Mouse (Mus musculus): Measurements from ENCODE around the gene Ubfd1. TPM values are rescaled to one million over a fixed set of nuclear protein-coding genes. Genes with fewer than 3 reads are reported as not detected.
A peak's percentile ranks its signal among the peaks of the same experiment; 100 is the strongest.

Ubfd1 gene
- polyA plus RNA-seq, 1 experiment from 2014 or later: 94.6 TPM

DNA sequence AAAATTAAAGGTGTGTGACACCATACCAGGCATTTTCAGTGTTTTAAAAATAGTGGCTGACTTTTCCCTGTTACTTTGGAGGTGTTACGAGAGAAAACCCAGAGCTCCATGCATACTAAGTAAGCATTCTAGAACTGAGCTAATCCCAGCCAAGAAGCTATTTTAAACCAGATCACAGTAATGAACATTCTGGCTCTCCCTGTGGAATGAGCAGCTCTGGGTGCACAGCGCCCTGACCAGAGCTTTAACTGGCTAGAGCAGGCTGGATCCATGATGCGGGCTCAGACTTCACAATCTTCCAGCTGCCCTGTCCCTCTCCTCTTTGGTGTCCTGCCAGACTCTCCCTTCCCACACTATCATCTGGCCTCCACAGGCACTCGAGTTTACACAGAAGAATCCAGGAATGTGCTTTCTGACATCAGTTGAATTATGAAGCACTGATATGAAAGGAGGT lies 21.8 kb upstream of the Ubfd1 start:
- Histone ChIP-seq H3K9me3 (ENCODE audit: control insufficient read depth, low read length) (no peaks in the 10 kb centered on the region), H3K4me1 (ENCODE audit: control insufficient read depth, insufficient read depth, low read length) (no peaks in the 10 kb centered on the region), H3K4me2 (no peak overlapping the region), H3K4me3 (ENCODE audit: low read depth, low read length) (no peak overlapping the region), H3K36me3 (ENCODE audit: control insufficient read depth, insufficient read depth, low read length) (0 out of 2 replicates have a peak, but pooled peaks cover 6% of the 10 kb centered on the region), H3K27ac (ENCODE audit: low read depth, low read length) (no peak overlapping the region), H3K9ac (ENCODE audit: low read length) (no peak overlapping the region), H3K27me3 (ENCODE audit: control insufficient read depth, insufficient read depth, low read length) (no peaks in the 10 kb centered on the region)
- WGBS: 89% methylated on average over 4 of the region's 4 CpGs
- no peak for DNase-seq (ENCODE audit: low spot score, missing footprints)
- no peak for ATAC-seq (ENCODE audit: low FRiP score)

DNA sequence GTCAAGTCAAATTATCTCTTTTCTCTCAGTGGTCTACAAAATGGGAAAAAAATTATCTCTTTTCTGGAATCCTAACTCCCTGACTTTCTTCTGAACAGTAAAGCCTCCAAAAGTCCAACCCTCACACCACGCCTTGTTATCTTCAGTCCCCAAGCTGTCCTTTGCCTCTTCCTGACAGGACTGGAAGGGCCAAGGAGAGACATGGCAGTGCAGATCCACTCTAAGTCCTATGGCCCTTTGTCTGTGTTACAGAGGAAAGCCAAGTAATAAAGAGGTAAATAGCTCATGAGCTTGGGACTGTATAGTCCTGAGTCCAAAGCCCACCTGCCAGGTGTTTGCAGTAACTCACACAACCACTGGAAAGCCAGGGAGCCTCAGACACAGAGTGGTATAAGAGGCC lies 21.3 kb upstream of the Ubfd1 start:
- no peaks in the 10 kb centered on the region for H3K9me3 ChIP-seq (ENCODE audit: control insufficient read depth, low read length)
- no peaks in the 10 kb centered on the region for H3K27me3 ChIP-seq (ENCODE audit: control insufficient read depth, insufficient read depth, low read length)
- H3K9ac ChIP-seq (ENCODE audit: low read length): no peak overlapping the region
- DNase-seq (ENCODE audit: low spot score, missing footprints) (no peak), ATAC-seq (ENCODE audit: low FRiP score) (no peak)
- no peak overlapping the region for H3K4me3 ChIP-seq (ENCODE audit: low read depth, low read length)
- H3K4me2 ChIP-seq: no peak overlapping the region
- no peaks in the 10 kb centered on the region for H3K4me1 ChIP-seq (ENCODE audit: control insufficient read depth, insufficient read depth, low read length)
- H3K27ac ChIP-seq (ENCODE audit: low read depth, low read length): no peak overlapping the region
- WGBS: 96% methylated on average over 1 of the region's 1 CpGs
- H3K36me3 ChIP-seq (ENCODE audit: control insufficient read depth, insufficient read depth, low read length): 0 out of 2 replicates have a peak, but pooled peaks cover 6% of the 10 kb centered on the region

DNA sequence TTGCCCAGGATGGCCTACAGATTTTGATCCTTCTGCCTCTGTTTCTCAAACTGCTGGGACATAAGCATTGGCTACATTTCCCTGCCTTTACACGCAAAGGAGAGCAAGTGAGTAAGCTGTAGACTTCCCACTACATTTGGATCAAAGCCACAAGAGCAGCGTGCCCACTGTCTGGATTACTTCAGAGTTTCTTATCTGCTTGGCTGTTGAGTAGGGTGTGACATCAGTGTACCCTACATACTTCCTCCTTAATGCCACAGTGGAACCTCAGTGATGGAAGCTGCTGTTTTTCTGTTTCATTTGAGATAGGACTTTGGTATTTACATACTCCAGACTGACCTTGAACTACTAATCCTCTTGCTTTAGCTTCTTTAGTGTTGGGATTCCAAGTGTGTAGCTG lies 20.2 kb upstream of the Ubfd1 start:
- H3K9ac ChIP-seq (ENCODE audit: low read length): no peak overlapping the region
- WGBS: 89% methylated on average over 2 of the region's 2 CpGs
- no peak overlapping the region for H3K4me2 ChIP-seq
- no peaks in the 10 kb centered on the region for H3K4me1 ChIP-seq (ENCODE audit: control insufficient read depth, insufficient read depth, low read length)
- H3K9me3 ChIP-seq (ENCODE audit: control insufficient read depth, low read length): no peaks in the 10 kb centered on the region
- ATAC-seq (ENCODE audit: low FRiP score) (no peak), DNase-seq (ENCODE audit: low spot score, missing footprints) (no peak)
- no peak overlapping the region for H3K4me3 ChIP-seq (ENCODE audit: low read depth, low read length)
- H3K27me3 ChIP-seq (ENCODE audit: control insufficient read depth, insufficient read depth, low read length): no peaks in the 10 kb centered on the region
- H3K36me3 ChIP-seq (ENCODE audit: control insufficient read depth, insufficient read depth, low read length): 0 out of 2 replicates have a peak, but pooled peaks cover 6% of the 10 kb centered on the region
- no peak overlapping the region for H3K27ac ChIP-seq (ENCODE audit: low read depth, low read length)

DNA sequence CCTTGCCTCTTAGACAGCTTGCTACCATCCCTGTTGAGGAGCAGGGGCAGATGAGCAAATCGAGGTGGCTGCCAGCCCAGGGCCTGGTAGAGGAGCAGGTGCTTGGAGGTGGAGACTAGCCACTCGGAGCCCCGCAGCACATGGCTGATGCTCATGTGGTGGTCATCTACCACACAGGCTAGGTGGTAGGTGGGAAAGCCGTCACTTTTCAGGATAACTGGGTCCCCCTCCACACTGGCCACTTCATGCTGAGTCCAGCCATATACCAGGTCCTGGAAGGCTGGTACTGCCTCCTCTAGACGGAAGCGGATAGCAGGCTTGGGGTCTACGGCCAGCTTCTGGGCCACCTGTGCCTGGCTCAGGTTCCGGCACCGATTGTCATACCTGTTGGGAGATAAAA lies 18.8 kb upstream of the Ubfd1 start:
- DNase-seq (ENCODE audit: low spot score, missing footprints) (no peak), ATAC-seq (ENCODE audit: low FRiP score) (no peak)
- H3K4me2 ChIP-seq: no peak overlapping the region
- H3K9ac ChIP-seq (ENCODE audit: low read length): no peak overlapping the region
- H3K9me3 ChIP-seq (ENCODE audit: control insufficient read depth, low read length): no peaks in the 10 kb centered on the region
- no peaks in the 10 kb centered on the region for H3K27me3 ChIP-seq (ENCODE audit: control insufficient read depth, insufficient read depth, low read length)
- H3K4me1 ChIP-seq (ENCODE audit: control insufficient read depth, insufficient read depth, low read length): no peaks in the 10 kb centered on the region
- WGBS: 96% methylated on average over 9 of the region's 9 CpGs
- no peak overlapping the region for H3K4me3 ChIP-seq (ENCODE audit: low read depth, low read length)
- H3K27ac ChIP-seq (ENCODE audit: low read depth, low read length): no peak overlapping the region
- H3K36me3 ChIP-seq (ENCODE audit: control insufficient read depth, insufficient read depth, low read length): 0 out of 2 replicates have a peak, but pooled peaks cover 6% of the 10 kb centered on the region

DNA sequence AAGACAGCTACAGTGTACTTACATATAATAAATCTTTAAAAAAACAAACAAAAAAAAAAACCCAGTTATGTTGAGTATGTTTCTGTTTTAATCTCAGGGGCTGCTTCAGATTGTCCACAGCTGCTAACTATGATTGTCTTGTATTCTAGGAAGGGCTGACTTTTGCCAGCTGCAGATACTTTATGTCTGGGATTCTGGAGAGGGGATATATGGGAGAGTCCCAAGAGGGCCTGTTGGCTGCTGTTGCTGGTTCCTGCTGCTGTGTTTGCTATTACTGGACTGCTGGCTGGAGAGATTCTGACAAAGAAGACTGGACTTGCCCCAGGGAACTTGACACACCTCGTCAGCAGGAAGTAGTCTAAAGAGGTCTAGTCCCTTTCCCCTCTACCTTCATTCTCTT lies 16.1 kb upstream of the Ubfd1 start:
- no peak for ATAC-seq (ENCODE audit: low FRiP score)
- H3K4me2 ChIP-seq: no peak overlapping the region

DNA sequence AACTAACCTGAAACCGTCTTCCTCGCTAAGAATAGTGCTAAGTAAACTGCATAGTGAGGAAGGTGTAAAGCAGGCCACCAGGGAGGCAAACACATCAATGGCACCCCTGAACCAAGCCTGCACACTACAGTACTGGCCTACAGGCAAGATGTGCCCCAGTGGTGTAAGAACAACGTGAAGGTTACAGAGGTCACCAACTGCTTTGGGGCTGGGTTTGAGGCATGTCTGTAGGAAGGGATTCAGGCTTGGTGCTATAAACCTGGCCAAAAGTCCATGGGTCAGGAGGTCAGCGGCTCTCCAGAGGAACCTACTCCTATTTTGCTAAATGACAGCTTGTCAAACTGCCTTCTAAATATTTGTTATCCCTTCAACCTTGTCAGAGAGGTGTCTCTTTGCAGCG lies 10.3 kb upstream of the Ubfd1 start:
- H3K4me1 ChIP-seq (ENCODE audit: control insufficient read depth, insufficient read depth, low read length): no peaks in the 10 kb centered on the region
- no peak overlapping the region for H3K9ac ChIP-seq (ENCODE audit: low read length)
- peaks cover 12% of the 10 kb centered on the region for H3K36me3 ChIP-seq (ENCODE audit: control insufficient read depth, insufficient read depth, low read length)
- no peaks in the 10 kb centered on the region for H3K9me3 ChIP-seq (ENCODE audit: control insufficient read depth, low read length)
- no peak for DNase-seq (ENCODE audit: low spot score, missing footprints)
- no peak overlapping the region for H3K4me2 ChIP-seq
- no peaks in the 10 kb centered on the region for H3K27me3 ChIP-seq (ENCODE audit: control insufficient read depth, insufficient read depth, low read length)
- no peak overlapping the region for H3K4me3 ChIP-seq (ENCODE audit: low read depth, low read length)
- WGBS: 91% methylated on average over 5 of the region's 5 CpGs
- no peak overlapping the region for H3K27ac ChIP-seq (ENCODE audit: low read depth, low read length)
- ATAC-seq (ENCODE audit: low FRiP score): no peak

More for the DNA sequence above, 16.1 kb upstream of the Ubfd1 start:
- Histone ChIP-seq H3K4me3 (ENCODE audit: low read depth, low read length) (no peak overlapping the region), H3K27me3 (ENCODE audit: control insufficient read depth, insufficient read depth, low read length) (no peaks in the 10 kb centered on the region), H3K4me1 (ENCODE audit: control insufficient read depth, insufficient read depth, low read length) (no peaks in the 10 kb centered on the region), H3K9me3 (ENCODE audit: control insufficient read depth, low read length) (no peaks in the 10 kb centered on the region), H3K36me3 (ENCODE audit: control insufficient read depth, insufficient read depth, low read length) (peaks cover 13% of the 10 kb centered on the region), H3K9ac (ENCODE audit: low read length) (no peak overlapping the region), H3K27ac (ENCODE audit: low read depth, low read length) (no peak overlapping the region)
- 88% methylated on average over 1 of the region's 1 CpGs for WGBS
- DNase-seq (ENCODE audit: low spot score, missing footprints): no peak

DNA sequence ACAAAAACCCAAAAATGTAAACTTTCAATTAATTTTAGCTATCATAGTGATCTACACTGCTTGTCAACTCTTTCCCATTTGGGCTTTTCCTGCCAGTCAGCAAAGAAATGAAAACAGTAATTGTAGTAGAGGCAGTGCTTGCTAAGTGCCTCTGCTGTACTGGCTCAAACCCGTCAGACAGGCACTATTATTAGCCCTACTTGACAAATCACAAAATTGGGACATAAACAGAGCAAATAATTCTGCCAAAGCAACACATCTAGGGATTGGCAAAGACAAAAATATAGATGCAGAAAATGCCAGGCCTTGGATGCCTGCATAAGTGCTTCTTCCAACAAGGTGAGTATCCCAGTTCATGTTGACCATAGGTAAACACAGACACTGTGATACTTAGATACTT lies 1.3 kb upstream of the Ubfd1 start:
- no peak for ATAC-seq (ENCODE audit: low FRiP score)

DNA sequence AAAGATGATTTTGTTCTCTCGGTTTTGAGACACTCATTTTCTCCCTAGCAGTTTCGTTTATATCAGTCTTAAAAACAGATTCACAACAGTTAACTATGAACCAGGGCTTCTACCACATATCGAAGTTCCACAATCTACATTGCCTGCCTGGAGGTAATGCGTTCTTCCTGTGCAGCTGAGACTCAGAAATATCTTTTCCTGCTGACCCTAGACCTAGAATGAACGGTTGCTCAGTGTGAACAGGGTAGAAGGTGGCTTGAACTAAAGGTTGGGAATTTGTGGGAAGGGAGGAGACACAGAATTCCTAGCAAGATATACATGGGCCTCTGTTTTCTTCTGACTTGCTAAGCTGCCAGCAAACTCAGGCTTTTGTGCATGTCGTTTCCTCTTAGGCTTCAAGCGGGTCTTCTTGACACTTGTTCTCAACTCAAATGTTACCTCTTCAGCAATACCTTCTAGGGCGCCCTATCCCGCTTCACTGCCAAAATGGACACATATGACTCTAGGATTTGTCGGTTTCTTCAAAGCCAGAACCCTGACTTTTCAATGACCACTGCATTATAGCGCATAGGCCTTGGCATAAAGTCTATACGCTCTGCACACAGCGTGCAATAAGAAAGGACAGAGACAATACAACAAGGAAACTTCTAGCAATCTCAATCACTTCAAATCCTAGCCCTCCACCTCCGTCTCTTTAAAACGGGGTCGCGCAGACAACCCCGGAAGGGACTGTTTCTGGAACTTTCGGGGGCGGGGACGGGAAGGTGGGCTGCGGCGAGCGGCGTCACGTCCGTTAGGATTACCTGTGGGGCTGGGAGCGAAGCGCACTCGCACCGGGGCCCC lies 652 bp upstream of the Ubfd1 start:
- Histone ChIP-seq H3K4me1 (ENCODE audit: control insufficient read depth, insufficient read depth, low read length) (peaks cover 18% of the 10 kb centered on the region), H3K27me3 (ENCODE audit: control insufficient read depth, insufficient read depth, low read length) (no peaks in the 10 kb centered on the region), H3K36me3 (ENCODE audit: control insufficient read depth, insufficient read depth, low read length) (peaks cover 3% of the 10 kb centered on the region; the same call in 1 of the 2 replicates), H3K27ac (ENCODE audit: low read depth, low read length) (peak overlapping the region; percentile 87), H3K9ac (ENCODE audit: low read length) (peak overlapping the region; percentile 97), H3K9me3 (ENCODE audit: control insufficient read depth, low read length) (no peaks in the 10 kb centered on the region), H3K4me2 (peak overlapping the region; percentile 90), H3K4me3 (ENCODE audit: low read depth, low read length) (peak overlapping the region; percentile 86)
- ATAC-seq (ENCODE audit: low FRiP score): no peak
- WGBS: 22% methylated on average over 31 of the region's 31 CpGs
- DNase-seq (ENCODE audit: low spot score, missing footprints): no peak

More for the DNA sequence above, 1.3 kb upstream of the Ubfd1 start:
- H3K4me1 ChIP-seq (ENCODE audit: control insufficient read depth, insufficient read depth, low read length): peaks cover 18% of the 10 kb centered on the region
- peaks cover 3% of the 10 kb centered on the region; the same call in 1 of the 2 replicates for H3K36me3 ChIP-seq (ENCODE audit: control insufficient read depth, insufficient read depth, low read length)
- no peak overlapping the region for H3K4me3 ChIP-seq (ENCODE audit: low read depth, low read length)
- no peaks in the 10 kb centered on the region for H3K9me3 ChIP-seq (ENCODE audit: control insufficient read depth, low read length)
- no peak overlapping the region for H3K27ac ChIP-seq (ENCODE audit: low read depth, low read length)
- peak; percentile 56 for DNase-seq (ENCODE audit: low spot score, missing footprints)
- 83% methylated on average over 1 of the region's 1 CpGs for WGBS
- no peaks in the 10 kb centered on the region for H3K27me3 ChIP-seq (ENCODE audit: control insufficient read depth, insufficient read depth, low read length)
- H3K4me2 ChIP-seq: peak overlapping the region; percentile 90
- H3K9ac ChIP-seq (ENCODE audit: low read length): no peak overlapping the region
